8 mouse cellular contexts compared by ENCODE assay signal in the genomic region with DNA sequence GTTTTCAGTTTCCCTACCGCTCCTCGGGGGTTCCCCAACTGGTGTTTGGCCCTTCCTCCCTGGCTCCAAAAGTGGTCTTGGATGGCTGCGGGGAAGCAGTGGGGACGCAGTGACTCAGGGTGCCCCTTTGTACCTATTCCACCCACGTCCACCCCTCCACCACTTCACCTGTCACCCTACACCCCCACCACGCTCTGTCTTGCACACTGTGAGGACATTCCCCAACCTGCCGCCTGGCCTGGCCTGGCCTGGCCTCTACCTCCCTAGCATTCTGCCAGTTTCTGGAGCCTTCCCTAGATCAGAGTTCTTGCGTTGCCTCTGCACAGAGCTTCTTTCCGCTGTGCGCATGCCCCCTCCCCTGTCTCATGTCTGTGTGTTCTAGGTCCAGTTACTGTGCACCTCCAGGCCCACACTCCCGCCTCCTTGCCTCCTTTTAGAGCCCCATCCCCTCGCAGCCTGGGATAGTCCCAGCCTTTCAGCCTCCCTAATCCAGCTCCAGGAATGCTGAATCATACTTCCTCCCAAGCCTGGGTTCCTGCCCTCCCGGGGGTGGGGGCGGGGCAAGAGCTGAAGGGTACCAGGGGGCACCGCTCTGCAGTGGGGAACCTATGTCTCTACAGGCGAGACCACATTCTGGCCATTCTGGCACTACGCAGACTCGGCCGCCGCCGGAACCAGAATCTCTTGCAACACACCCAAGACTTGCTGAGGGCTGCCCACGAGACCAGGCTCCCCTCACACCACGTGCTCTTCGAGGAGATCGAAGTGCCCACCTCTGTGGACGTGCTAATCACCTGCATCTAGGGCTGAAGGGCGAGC. TPM values are rescaled to one million over a fixed set of nuclear protein-coding genes. Genes with fewer than 3 reads are reported as not detected.
DNase-seq lines count a peak whose midpoint lies in the region; ATAC-seq and TF ChIP-seq lines count a peak whose summit lies in the region.

No protein-coding gene starts in this region.

- H3K36me3 ChIP-seq in heart, adult 2 months (ENCODE audit: control insufficient read depth, insufficient read depth, low read length), result no peaks in the 10 kb centered on the region
- no peaks in the 10 kb centered on the region for H3K36me3 ChIP-seq in kidney, postnatal 0 days (ENCODE audit: insufficient read depth, low read length)
- peaks cover 71% of the 10 kb centered on the region for H3K36me3 ChIP-seq in megakaryocyte, embryonic 14.5 days (replicated peaks; ENCODE audit: low read length)

- peak; percentile 30; the same call in 1 of the 2 replicates for ATAC-seq in kidney, postnatal 0 days (replicated peaks; ENCODE audit: low FRiP score, low read depth)
- ATAC-seq in CD4-positive, CD25-positive, alpha-beta regulatory T cell, adult 4 months, result no peak

- peak overlapping the region; percentile 50 for H3K4me3 ChIP-seq in heart, adult 2 months
- peak overlapping the region; percentile 27; the same call in 1 of the 2 replicates for H3K4me3 ChIP-seq in kidney, postnatal 0 days (replicated peaks; ENCODE audit: low read depth, low read length)
- peak overlapping the region; percentile 90 for H3K4me3 ChIP-seq in megakaryocyte, embryonic 14.5 days (replicated peaks)

- no peaks in the 10 kb centered on the region for H3K27me3 ChIP-seq in heart, adult 2 months (ENCODE audit: control insufficient read depth, insufficient read depth, low read length)
- H3K27me3 ChIP-seq in kidney, postnatal 0 days (ENCODE audit: insufficient read depth, low read length), result no peaks in the 10 kb centered on the region
- H3K27me3 ChIP-seq in megakaryocyte, embryonic 14.5 days (replicated peaks), result peaks cover 47% of the 10 kb centered on the region

- peaks cover 23% of the 10 kb centered on the region for H3K4me1 ChIP-seq in heart, adult 2 months (ENCODE audit: control insufficient read depth, insufficient read depth, low read length)
- H3K4me1 ChIP-seq in kidney, postnatal 0 days (replicated peaks; ENCODE audit: insufficient read depth, low read length), result peaks cover 41% of the 10 kb centered on the region
- H3K4me1 ChIP-seq in megakaryocyte, embryonic 14.5 days, result peaks cover 98% of the 10 kb centered on the region

- DNase-seq in 3T3-L1 (ENCODE audit: low read depth, low spot score), result peak; percentile 86
- peak; percentile 77 for DNase-seq in Muller cell, postnatal 12 days (ENCODE audit: inconsistent ontology term)
- peak; percentile 54 to 64 for DNase-seq in heart, adult 2 months
- DNase-seq in kidney, postnatal 0 days (ENCODE audit: low spot score), result no peak
- DNase-seq in thymus, postnatal 25 days, result no peak
- DNase-seq in frontal cortex, postnatal 10 days (ENCODE audit: low spot score in 2 of 2), result no peak

- no peak for TF ChIP-seq POLR2A in heart, adult 2 months (IDR thresholded peaks at IDR 0.05; ENCODE audit: insufficient read depth, low read depth, low read length)

- no peaks in the 10 kb centered on the region for H3K9me3 ChIP-seq in kidney, postnatal 0 days (replicated peaks; ENCODE audit: low read length)
- peaks cover 2% of the 10 kb centered on the region; the same call in 1 of the 2 replicates for H3K9me3 ChIP-seq in megakaryocyte, embryonic 14.5 days

- peak overlapping the region; percentile 54 for H3K4me2 ChIP-seq in kidney, postnatal 0 days (ENCODE audit: low read length)

- no peaks in the 10 kb centered on the region for H3K79me2 ChIP-seq in heart, adult 2 months (replicated peaks; ENCODE audit: control insufficient read depth, insufficient read depth, low read length)

- 0 out of 2 replicates have a peak, but pooled peaks have one; percentile 3 for TF ChIP-seq EP300 in heart, adult 2 months (IDR thresholded peaks at IDR 0.05; ENCODE audit: insufficient read depth, low read depth, low read length)

- H3K27ac ChIP-seq in heart, adult 2 months, result peak overlapping the region; percentile 39; the same call in 1 of the 2 replicates
- H3K27ac ChIP-seq in kidney, postnatal 0 days, result peak overlapping the region; percentile 75

- no peak for TF ChIP-seq CTCF in heart, adult 2 months (IDR thresholded peaks at IDR 0.05)
- no peak for TF ChIP-seq CTCF in kidney, postnatal 0 days (IDR thresholded peaks at IDR 0.05; ENCODE audit: low read depth)

- H3K9ac ChIP-seq in heart, adult 2 months (ENCODE audit: low read depth, low read length), result no peak overlapping the region
- peak overlapping the region; percentile 41; the same call in 1 of the 2 replicates for H3K9ac ChIP-seq in kidney, postnatal 0 days (ENCODE audit: low read depth, low read length)

- 36% methylated on average over 27 of the region's 27 CpGs for WGBS in heart, adult 2 months
- 24% methylated on average over 27 of the region's 27 CpGs for WGBS in kidney, postnatal 0 days

- intact Hi-C loops in heart, adult 2 months (cut with DNase I), result no loop called here

RNA-seq across cellular contexts. Expression of a gene that starts 12.0 kb away (rescaled TPM):
- total RNA-seq in heart, adult 2 months (2021), result 10 to 100 TPM; 40.9 to 52.1 TPM
- 40.2 and 52.0 TPM in 2 replicates for polyA plus RNA-seq in heart, adult 2 months (2012; rRNA removed)
- 34.8 and 46.7 TPM in 2 replicates for polyA plus RNA-seq in kidney, postnatal 0 days (2015; fragmentation: Nextera tagmentation; extraction: Ambion mirVana)
- polyA plus RNA-seq in megakaryocyte, embryonic 14.5 days (2012; ENCODE audit: insufficient read depth, low replicate concordance), result 1.1 and 11.3 TPM in 2 replicates
- not detected for polyA plus RNA-seq in CD4-positive, CD25-positive, alpha-beta regulatory T cell, adult 4 months (2017; shearing (Covaris generic))

RNA-seq across cellular contexts. Expression of a gene that starts 13.4 kb away (rescaled TPM):
- total RNA-seq in heart, adult 2 months (2021), result 1 to 10 TPM; 2.5 to 2.7 TPM
- 9.2 and 10.9 TPM in 2 replicates for polyA plus RNA-seq in heart, adult 2 months (2012; rRNA removed)
- polyA plus RNA-seq in kidney, postnatal 0 days (2015; fragmentation: Nextera tagmentation; extraction: Ambion mirVana), result 25.4 and 25.9 TPM in 2 replicates
- polyA plus RNA-seq in megakaryocyte, embryonic 14.5 days (2012; ENCODE audit: insufficient read depth, low replicate concordance), result 38.6 and 61.4 TPM in 2 replicates
- not detected for polyA plus RNA-seq in CD4-positive, CD25-positive, alpha-beta regulatory T cell, adult 4 months (2017; shearing (Covaris generic))

RNA-seq across cellular contexts. Expression of a gene that starts 23.6 kb away (rescaled TPM):
- total RNA-seq in heart, adult 2 months (2021), result not detected
- polyA plus RNA-seq in heart, adult 2 months (2012; rRNA removed), result not detected in 2 replicates
- polyA plus RNA-seq in kidney, postnatal 0 days (2015; fragmentation: Nextera tagmentation; extraction: Ambion mirVana), result 12.6 and 14.3 TPM in 2 replicates
- polyA plus RNA-seq in megakaryocyte, embryonic 14.5 days (2012; ENCODE audit: insufficient read depth, low replicate concordance), result not detected in 2 replicates
- not detected for polyA plus RNA-seq in CD4-positive, CD25-positive, alpha-beta regulatory T cell, adult 4 months (2017; shearing (Covaris generic))

RNA-seq across cellular contexts. Expression of a gene that starts 52.7 kb away (rescaled TPM):
- 10 to 100 TPM; 55.3 to 58.5 TPM for total RNA-seq in heart, adult 2 months (2021)
- 105 and 106 TPM in 2 replicates for polyA plus RNA-seq in heart, adult 2 months (2012; rRNA removed)
- 27.7 and 31.6 TPM in 2 replicates for polyA plus RNA-seq in kidney, postnatal 0 days (2015; fragmentation: Nextera tagmentation; extraction: Ambion mirVana)
- polyA plus RNA-seq in megakaryocyte, embryonic 14.5 days (2012; ENCODE audit: insufficient read depth, low replicate concordance), result 113 and 131 TPM in 2 replicates
- polyA plus RNA-seq in CD4-positive, CD25-positive, alpha-beta regulatory T cell, adult 4 months (2017; shearing (Covaris generic)), result under 1 TPM; 0.32 to 0.43 TPM

RNA-seq across cellular contexts. Expression of a gene that starts 55.4 kb away (rescaled TPM):
- under 1 TPM; 0.36 to 0.39 TPM for total RNA-seq in heart, adult 2 months (2021)
- polyA plus RNA-seq in heart, adult 2 months (2012; rRNA removed), result 0.23 and 0.88 TPM in 2 replicates
- 97.1 and 109 TPM in 2 replicates for polyA plus RNA-seq in kidney, postnatal 0 days (2015; fragmentation: Nextera tagmentation; extraction: Ambion mirVana)
- 0.22 TPM in 1 of 2 replicates, not detected in the other for polyA plus RNA-seq in megakaryocyte, embryonic 14.5 days (2012; ENCODE audit: insufficient read depth, low replicate concordance)
- polyA plus RNA-seq in CD4-positive, CD25-positive, alpha-beta regulatory T cell, adult 4 months (2017; shearing (Covaris generic)), result not detected

Comparison
In these comparisons a context has a peak if more than half of its experiments do, and no peak if none do; other contexts are left out.
1. DNase-seq: peak in 3T3-L1 (single experiment), Muller cell, postnatal 12 days (single experiment) and heart, adult 2 months (2 of 2); none in kidney, postnatal 0 days (single experiment), thymus, postnatal 25 days (single experiment) and frontal cortex, postnatal 10 days (0 of 2).
2. H3K4me3 ChIP-seq: peak in every context shown above with its lines; median percentile 90 in megakaryocyte, embryonic 14.5 days; 50 in heart, adult 2 months; 27 in kidney, postnatal 0 days.
3. RNA of a gene that starts 13.4 kb away (polyA plus RNA-seq): 38.6 to 61.4 TPM in megakaryocyte, embryonic 14.5 days, 25.4 to 25.9 TPM in kidney, postnatal 0 days and 9.2 to 10.9 TPM in heart, adult 2 months; not detected in CD4-positive, CD25-positive, alpha-beta regulatory T cell, adult 4 months; every median in the first group is over 10 times any median in the second.
4. RNA of a gene that starts 23.6 kb away (polyA plus RNA-seq): 12.6 to 14.3 TPM in kidney, postnatal 0 days; not detected in heart, adult 2 months, not detected in megakaryocyte, embryonic 14.5 days and not detected in CD4-positive, CD25-positive, alpha-beta regulatory T cell, adult 4 months; every median in the first group is over 10 times any median in the second.